Mouse (Mus musculus) forelimb bud, embryonic 11.5 days (tissue): ENCODE measurements at regions not wholly inside any gene's neighbourhood (a gene's known extent, or its start where the extent isn't known, plus 50 kb on each side); places are given as distances from the start of the nearest gene placed in this dataset.
"Not testable (repeated sequence)": the region's sequence is repeated elsewhere in the genome, so short reads cannot be mapped to it uniquely, and the experiment has no call there.

Experiments used
- DNase-seq: peaks from one replicate; pipeline ENCODE4 v3.0.0-alpha.2; 2012; ENCODE audit warnings: low read depth, low spot score

DNA sequence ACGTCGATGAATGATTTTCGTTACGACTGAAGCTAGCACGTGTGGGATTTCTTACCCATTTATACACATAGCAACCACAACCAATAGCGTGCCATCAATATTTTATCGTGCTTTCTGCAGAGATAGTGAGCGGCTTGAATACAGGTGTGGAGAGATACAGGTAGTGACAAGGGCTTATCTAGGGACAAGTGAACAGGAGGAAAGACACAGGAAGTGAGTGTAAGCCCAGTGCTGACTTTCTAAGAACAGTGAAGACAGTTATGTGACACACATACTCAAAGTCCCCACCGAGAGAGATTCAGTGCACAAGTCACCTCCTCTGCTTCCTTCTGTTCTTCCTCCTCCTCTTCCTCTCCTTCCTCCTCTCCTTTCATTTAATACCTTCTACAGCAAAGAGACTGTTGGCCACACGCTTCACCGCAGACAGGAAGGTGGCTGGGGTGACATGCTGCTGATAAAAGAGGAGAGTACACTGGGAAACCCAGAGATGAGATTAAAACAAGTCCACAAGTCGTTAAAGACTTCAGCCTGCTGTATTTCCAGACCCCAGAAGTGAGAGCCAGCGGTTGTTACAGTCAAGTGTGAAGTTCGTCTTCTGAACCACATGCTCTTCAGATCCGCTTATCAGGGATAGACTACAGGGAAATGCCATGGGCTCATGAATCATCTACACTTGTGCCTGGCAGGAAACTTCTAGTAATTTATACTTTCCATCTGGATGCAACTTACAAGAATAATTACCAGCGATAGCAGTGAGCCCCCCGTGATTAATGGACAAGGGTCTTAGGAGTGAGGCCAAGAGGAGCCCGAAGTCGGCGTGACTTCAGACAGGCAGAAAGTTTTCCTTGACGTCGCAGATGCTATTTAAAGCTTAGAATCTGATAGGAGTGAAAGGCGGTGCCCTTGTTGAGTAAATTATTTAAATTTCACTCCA lies 180.5 kb downstream of the Gxylt1 start:
- DNase-seq = no peak

DNA sequence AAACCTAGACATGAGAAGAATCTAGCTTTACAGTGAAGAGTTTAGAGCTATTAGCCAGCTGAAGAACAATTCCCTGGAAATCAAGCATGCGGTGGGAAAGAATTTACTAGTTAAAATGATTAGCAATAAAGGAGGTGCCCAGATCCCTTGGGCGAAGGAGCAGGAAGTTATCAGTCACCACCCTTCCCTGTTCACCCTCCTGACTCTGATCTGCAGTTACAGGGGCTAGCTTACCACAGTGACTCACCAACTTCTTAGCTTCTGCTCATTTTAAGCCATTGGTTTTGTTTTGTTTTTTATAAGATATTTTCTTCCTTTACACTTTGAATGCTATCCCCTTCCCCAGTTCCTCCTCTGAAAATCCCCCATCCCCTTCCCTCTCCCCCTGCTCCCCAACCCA lies 183.6 kb downstream of the Gxylt1 start:
- no peak for DNase-seq

DNA sequence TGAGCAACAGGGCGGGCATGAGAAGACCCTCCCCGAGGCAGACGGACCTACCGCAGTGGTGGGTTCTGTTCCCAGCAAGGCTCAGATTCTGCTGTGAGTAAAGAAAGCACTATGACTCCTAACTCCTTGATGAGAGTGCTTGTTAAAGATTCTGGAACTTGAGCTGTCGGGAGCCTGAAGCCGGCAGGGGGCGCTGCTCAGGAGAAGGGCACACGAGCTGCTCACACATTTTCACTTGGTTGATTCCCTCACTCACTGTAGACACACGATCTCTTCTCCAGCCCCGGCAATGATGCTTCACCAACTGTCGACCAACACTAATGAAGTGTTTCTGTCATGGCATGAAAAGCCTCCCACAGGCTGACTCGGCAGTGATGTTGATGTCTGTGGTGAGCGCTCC lies 185.6 kb downstream of the Gxylt1 start:
- peak; percentile 43 for DNase-seq

DNA sequence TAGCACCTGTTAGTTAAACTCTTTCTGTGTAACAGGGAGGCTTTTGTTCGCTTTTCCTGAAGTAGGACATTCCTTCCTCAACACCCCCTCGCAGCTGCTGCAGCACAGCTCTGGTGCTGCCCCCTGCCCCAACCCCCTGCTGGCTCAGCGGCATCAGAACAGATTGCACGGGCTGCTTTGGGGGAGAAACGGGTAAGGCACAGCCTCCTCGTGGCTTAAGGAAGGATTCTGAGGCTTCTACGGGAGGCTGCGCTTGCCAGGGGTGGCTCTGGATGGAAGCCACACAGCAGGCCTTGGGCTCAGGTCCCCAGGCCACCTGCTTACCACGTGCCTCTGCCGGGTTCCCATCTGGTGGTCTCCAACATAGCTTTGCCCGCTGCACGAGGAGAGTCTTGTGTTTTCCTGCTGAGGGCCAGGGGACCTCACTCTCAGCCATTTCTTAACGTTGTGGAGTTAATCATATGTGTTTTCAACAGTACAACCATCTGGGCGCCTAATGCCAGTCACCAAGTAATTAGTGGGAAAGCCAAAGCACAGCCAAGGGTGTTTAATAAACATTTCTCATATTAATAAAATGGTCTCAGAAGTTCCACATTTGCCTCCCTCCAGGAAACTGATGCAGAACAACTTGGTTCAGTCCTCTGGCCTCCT lies 189.9 kb downstream of the Gxylt1 start:
- DNase-seq = peak; percentile 57

DNA sequence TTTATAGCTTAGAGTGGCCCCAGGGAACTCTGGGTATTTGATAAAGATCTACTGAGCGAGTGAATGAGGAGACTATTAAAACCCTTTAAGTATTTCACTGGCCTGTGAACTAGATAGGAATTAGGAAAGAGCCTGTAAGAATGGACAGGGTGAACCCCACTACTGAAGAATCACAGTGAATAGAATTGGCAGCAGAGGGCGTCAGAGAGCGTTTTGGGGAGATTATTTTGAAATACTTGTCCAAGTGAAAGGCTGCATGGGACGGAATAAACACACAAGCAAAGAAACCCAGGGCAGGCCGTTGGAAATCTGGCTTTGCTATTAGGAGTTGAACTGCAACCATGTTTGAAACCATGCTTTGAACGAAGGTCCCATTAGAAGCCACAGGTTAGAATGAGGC lies 200.9 kb downstream of the Gxylt1 start:
- DNase-seq = no peak

DNA sequence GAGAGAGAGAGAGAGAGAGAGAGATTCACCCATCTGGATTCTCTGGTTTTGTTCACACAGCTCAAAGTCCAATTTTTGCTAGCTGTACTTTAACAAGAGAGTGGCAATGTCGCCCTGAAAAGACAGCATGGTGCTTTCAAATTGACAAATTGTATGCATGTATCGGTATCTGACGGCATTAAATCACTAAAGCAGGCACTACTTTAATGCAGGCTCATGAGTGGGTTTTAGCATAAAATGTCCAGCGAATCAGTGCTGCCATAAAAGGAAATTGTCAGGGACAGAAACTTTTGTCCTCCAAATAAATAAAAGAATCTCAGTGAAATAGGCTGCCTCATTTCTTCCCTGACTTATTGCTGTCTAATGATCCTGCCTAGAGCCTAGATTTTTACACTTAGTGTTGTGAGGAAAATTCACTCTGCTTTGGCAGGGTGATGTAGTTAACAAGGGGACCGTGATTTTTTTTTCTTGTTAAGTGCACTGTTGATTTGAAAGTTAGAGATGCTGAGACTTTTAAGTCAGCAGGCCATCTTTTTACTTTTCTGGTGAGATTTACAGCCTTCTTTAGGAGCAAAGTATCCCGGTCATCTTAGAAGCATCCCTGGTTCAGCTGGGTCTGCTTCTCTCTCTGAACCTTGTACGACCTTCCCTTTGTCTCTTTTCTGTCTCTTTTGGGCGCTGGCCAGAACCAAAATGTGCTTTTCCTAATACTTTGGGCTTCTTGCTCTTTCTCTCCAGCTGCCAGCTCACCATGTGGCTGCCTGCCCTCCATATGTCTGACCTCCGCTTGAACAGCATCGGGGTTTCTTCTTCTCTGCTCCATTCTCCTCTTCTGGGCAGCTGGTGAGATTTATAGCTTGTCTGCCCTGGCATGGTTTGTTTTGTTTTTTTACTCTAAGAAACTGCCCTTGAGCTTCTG lies 212.5 kb downstream of the Gxylt1 start:
- no peak for DNase-seq

DNA sequence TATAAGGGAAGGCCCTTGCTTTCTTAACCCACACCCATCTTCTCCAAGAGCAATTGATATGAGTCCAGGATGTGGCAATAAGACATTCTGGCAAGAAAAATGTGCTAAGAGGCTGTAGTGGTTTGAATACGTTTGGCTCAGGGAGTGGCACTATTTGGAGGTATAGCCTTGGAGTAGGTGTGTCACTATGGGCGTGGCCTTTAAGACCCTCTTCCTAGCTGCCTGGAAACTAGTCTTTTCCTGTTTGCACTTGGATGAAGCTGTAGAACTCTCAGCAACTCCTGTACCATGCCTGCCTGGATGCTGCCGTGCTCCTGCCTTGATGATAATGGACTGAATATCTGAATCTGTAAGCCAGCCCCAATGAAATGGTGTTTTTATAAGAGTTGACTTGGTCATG lies 221.5 kb downstream of the Gxylt1 start:
- DNase-seq = no peak

DNA sequence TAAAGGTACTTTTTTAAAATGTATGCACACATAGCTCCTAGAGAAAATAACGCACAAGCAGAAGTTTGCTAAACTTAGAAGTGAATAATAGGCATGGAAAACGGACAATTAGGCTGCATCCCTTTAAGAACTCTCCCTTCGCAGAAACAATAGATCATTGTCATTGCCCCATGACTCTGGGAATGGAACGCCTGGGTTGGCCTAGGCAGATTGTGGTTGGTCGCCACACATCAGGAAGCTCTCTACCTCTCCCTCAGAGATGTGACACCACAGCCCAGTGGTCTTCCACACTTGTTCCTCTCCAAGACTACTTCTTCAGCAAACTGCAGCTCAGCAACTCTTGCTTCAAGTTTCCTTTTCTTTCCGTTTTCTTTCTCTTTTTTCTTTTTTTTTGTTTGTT lies 247.8 kb downstream of the Gxylt1 start:
- no peak for DNase-seq

DNA sequence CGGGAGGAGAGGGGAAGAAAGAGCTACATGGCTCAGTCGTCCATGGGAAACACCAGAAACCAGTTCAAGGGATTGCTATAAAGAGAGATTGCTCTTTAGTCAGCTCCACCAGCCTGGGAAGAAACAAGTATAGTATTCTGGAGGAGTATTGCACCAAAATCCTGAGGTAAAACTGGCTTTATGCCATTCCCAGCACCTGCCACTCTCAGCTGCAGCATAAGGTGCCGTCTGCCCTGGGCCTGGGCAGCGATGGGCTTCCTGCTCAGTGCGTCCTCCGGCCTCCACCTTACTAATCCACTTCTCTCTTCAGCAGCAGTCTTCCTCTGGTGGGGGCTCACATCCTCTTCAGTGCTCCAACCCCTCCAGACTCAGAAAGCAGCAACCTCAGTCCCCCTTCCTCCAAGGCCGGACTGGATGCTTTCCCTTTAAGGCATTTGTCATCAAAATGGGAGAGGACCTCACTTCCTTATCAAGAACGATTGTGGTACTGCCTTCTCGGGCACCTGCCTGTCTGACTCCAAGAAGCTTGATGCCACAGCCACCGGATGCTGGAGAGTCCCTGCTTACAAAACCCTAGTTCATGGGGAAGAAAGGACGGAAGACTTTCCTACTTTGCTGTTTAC lies 248.4 kb downstream of the Gxylt1 start:
- no peak for DNase-seq

DNA sequence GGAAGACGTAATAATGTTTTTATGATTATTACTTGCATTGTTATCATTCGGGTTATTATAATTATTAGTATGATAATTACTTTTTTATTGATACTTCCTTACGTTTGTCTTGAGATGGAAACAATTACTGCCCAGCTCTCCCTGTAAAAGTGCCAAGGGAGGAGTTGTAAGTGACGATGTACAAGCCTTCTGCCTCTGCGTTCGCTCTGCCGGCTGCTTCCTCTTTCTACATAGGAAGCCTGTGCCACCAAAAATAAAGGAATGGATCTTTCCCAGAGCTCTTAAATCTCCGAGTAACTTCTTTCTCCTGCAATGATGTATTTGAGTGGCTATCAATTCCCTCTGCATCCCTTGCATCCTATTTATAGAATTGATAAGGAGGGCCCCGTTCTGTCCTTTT lies 249.2 kb downstream of the Gxylt1 start:
- no peak for DNase-seq

DNA sequence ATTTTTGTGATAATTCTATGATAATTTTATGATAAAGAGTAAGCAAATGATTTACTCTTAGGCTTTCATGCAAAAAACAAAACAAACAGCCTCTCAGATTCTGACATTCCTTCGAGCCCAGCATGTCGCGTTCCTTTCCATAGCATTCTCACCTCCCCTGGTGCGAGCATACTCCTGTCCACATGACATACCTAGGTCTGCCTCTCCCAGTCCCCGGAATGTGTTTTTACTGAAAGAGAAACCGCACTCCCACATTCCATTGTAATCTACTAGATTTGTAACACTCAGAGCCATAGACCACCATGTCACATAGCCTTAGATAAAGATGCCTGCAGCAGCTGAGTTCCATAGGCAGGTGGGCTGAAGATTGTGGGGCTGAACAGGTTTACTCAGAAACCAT lies 250.8 kb downstream of the Gxylt1 start:
- DNase-seq = no peak

DNA sequence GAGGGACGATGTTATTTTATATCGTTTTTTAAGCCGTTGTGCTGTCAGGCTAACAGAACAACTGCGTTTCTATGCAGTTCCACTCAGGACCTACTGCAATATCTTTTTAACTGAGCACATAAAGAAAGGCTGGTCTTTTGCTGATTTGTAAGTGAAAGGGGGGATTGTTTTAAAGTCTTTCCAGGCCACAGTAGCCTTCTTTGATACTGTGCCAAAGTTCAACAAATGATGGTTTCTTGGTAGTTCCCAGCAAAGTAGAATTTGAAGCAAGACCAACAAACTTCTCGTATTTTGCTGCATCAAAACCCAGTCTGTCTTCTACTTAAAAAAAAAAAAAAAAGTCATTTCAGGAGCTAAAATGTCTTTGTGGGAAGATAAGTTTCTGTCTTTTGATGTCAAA lies 263.8 kb downstream of the Gxylt1 start:
- DNase-seq = no peak

DNA sequence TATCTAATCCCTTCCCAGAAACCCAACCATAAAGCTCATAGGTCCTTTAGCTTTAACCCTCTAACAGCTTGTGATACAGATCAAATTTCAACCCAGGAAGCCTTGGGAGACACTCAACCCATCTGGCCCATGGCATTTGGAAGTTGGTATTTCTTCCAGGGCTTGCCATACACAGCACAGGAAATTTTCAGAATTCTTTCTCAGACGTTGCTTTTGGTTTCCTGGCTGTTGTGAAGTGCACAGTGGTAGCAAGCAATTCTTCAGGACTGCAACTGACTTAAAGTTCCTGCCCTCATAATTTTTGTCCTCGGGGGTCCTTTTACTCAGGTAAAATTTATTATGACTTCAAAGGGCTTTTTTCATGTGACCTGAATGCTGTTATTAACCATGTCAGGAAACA lies 264.4 kb downstream of the Gxylt1 start:
- peak; percentile 49 for DNase-seq

DNA sequence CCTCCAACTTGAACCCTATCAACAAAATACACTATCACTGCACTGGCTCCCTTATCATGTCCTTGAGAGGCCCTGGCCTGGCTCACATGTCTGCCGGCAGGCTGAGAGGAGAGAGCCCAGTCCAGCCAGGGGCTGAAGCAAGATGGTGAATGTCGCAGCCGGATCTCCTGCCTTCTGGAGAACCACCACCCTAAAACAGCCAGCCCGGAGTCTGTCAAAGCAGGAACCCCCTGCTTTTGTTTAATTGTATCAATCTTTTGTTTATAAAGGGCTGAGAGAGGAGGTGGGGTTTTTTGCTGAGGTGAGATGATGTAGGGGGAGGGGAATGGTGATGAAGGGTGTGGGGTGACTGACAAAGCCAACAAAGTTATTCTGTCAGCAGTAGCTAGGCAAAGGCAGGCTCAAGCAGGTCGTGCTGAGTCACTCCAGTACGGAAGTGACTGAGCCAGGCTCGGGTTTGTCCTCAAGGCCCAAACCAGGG lies 269.2 kb downstream of the Gxylt1 start:
- DNase-seq = no peak

DNA sequence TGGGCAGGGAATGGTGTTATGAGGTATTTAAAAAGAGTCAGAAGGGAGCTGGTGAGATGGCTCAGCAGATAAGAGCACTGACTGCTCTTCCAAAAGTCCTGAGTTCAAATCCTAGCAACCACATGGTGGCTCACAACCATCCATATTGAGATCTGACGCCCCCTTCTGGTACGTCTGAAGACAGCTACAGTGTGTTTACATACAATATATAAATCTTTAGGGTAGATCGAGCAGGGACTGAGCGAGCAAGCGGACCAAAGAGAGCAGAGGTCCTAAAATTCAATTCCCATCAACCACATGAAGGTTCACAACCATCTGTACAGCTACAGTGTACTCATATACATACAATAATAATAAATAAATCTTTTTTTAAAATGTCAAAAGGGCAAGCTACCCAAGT lies 269.8 kb downstream of the Gxylt1 start:
- DNase-seq = not testable (repeated sequence)

DNA sequence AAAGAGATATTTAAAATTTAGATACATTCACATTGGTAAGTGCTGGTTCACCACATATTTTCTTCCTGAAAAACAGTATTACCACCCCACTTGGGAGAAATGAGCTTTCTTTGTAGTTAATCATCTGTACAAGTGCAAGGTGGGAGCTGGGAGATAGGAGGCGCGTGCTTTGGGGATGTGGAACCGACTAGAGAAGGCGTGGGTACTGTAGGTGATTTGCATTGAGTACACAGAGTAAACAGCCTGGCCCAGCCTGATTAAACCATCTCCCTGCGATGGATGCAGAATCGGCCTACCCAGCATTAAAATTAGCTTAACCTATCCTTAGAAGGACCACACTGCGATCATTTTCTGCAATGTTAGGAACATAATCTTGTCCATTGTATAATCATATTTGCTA lies 270.4 kb downstream of the Gxylt1 start:
- DNase-seq = no peak

DNA sequence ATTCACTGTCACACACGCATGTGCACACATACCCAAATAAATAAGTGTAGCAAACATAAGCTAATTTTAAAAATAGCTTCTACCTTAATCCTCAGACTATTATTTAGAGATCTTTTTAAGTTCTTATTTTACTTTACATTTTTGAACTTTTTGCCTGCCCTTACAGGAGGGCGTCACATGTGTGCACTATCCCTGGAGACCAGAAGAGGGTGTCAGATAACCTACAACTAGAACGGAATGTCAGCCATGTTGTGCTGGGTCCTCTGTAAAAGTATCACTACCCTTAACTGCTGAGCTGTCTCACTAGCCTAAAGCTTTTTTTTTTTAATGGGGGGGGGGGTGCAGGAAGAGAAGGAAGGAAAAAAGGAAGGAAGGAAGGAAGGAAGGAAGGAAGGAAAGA lies 271.7 kb downstream of the Gxylt1 start:
- no peak for DNase-seq

DNA sequence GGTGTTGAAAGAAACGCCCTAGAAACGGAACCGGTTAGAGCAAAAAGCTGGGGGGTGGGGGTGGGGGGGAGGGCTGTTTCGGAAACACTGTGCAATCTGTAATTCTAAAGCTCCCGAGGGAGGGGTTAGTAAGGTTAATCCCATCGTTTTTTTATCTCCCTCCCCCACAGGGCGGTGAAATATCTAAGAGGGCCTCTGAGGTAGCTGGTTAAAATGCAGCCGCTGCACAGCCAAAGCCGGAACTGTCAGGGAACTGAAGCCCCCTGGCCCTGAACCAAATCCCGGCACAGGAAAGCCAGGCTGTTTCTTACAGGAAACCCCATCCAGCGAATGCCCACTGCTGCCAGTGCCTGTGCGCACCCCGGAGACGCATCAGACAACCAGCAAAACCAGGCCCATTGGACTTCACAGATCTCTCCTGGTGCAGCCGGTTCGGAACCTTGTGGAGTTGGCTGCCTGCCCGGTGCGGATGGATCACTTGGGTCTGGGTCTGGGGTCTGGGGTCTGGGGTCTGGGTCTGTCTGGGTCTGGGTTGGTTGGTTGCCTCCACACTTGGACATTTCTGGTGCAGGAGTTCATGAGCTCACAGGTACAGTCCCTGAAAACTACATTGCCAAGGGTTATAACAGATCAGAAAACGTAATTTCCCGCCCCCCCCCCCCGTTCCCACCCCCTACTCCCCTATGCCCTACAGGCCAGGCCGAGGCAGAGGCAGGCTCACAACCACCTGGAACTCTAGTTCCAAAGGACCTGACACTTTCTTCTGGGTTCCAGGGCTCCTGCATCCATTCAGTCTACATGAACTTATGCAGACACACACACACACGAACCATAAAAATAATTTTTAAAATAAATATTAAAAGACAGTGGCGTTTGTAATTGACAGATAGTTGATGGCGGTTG lies 272.7 kb downstream of the Gxylt1 start:
- no peak for DNase-seq

DNA sequence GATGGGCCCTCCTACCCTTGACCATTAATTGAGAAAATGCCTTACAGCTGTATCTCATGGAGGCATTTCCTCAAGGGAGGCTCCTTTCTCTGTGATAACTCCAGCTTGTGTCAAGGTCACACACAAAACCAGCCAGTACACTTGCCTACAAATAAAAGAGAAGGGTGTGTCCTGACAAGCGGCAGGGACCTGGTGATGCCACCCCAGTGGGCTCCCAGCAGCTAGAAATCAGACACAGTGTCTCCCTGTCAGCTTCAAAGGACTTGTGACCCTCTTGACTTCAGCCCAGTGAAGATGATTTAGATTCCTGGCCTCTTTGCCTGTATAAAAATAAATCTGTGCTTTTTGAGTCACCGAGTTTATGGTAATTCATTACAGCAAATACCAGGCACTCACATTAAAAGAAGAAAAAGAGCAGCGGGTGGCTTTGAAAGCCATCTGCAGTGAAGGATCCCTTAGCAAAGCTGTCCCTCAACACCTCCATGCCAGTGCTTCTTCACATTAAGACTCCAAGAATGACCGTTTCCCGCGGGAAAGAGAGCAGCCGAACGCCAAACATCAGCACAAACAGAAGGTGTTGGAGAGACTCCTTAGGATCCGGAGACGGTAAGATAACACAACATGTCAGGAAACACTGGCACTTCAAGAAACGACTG lies 273.5 kb downstream of the Gxylt1 start:
- DNase-seq = no peak

DNA sequence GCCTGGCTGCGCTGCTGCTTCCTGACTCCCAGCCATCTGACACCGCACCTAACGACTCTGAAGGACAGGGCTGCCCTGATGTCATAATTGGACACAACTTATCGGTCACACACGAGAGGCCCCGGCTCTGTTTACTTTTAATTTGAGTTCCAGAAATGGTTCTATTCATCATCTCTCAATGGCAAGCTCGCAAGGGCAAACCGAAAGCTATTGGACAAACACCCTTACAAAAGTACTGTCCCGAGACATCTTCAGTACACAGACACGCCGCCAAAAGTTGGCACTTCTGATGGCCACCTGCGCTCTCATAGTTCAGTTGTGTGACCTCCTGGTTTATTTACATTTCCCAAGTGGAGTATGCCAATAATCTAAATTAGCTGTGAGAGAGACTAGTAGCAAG lies 274.9 kb downstream of the Gxylt1 start:
- DNase-seq = no peak
